Mouse (Mus musculus): ENCODE data around the gene Bbs9.

- TF ChIP-seq ZC3H11A (IDR thresholded peaks at IDR 0.05; ENCODE audit: borderline replicate concordance, low read depth, low read length) (no peak), HCFC1 (IDR thresholded peaks at IDR 0.05; ENCODE audit: borderline replicate concordance, insufficient read depth, low read length) (no peak), MAFK (IDR thresholded peaks at IDR 0.05; ENCODE audit: insufficient read depth, low read depth, low read length) (no peak), ZNF384 (IDR thresholded peaks at IDR 0.05; ENCODE audit: low read depth, low read length) (no peak), CHD2 (IDR thresholded peaks at IDR 0.05; ENCODE audit: low read depth, low read length) (no peak)
These were observed 304.1 kb downstream of the Bbs9 start for GRCm38 (mm10) chr9:22779631-22780030.

Measured in ES-E14 (cell line).